In genomic region chr16:94569229-94570176, GRCm38 (mm10) we compare ENCODE assay signal across 8 mouse cellular contexts. TPM values are rescaled to one million over a fixed set of nuclear protein-coding genes. Genes with fewer than 3 reads are reported as not detected.
DNase-seq lines count a peak whose midpoint lies in the region; ATAC-seq and TF ChIP-seq lines count a peak whose summit lies in the region.

Gene Dyrk1a, plus strand, starts transcription at chr16:94570010.

- H3K27me3 ChIP-seq in hindbrain, postnatal 0 days (ENCODE audit: insufficient read depth, low read length): no peaks in the 10 kb centered on the region

- H3K27ac ChIP-seq in gastrocnemius, adult 2 months: peak within 1 kb of the TSS; percentile 99
- H3K27ac ChIP-seq in hindbrain, postnatal 0 days: peak within 1 kb of the TSS; percentile 100
- peak within 1 kb of the TSS; percentile 99 for H3K27ac ChIP-seq in left cerebral cortex, adult 2 months

- DNase-seq in ZHBTc4 (ENCODE audit: low read depth, low spot score): peak; percentile 100
- peak; percentile 99 for DNase-seq in gastrocnemius, adult 2 months
- peak; percentile 100 for DNase-seq in hindbrain, postnatal 0 days (ENCODE audit: low spot score)
- peak; percentile 97 to 98 for DNase-seq in left cerebral cortex, adult 2 months (ENCODE audit: extremely low spot score in 1 of 2, low spot score in 2 of 2)
- peak; percentile 96 to 98 for DNase-seq in right cerebral cortex, adult 2 months (ENCODE audit: low spot score in 2 of 2)
- peak; percentile 99 for DNase-seq in urinary bladder, postnatal 14 days (ENCODE audit: low spot score)

- peak within 1 kb of the TSS; percentile 97 for H3K4me3 ChIP-seq in gastrocnemius, adult 2 months
- peak within 1 kb of the TSS; percentile 89 for H3K4me3 ChIP-seq in hindbrain, postnatal 0 days (ENCODE audit: low read length)
- H3K4me3 ChIP-seq in left cerebral cortex, adult 2 months: peak within 1 kb of the TSS; percentile 89

- 3% methylated on average over 94 of the region's 133 CpGs for WGBS in hindbrain, postnatal 0 days

- ATAC-seq in common myeloid progenitor, adult 5-6 weeks (replicated peaks; ENCODE audit: low read depth, poor library complexity, severe bottlenecking): peak; percentile 91
- peak; percentile 98 for ATAC-seq in hindbrain, postnatal 0 days
- ATAC-seq in megakaryocyte, adult 5-6 weeks (ENCODE audit: poor library complexity, severe bottlenecking): peak; percentile 83

- no peaks in the 10 kb centered on the region for H3K36me3 ChIP-seq in hindbrain, postnatal 0 days (ENCODE audit: insufficient read depth, low read length)

- peak; percentile 8; the same call in 1 of the 2 replicates for TF ChIP-seq CTCF in gastrocnemius, adult 2 months (IDR thresholded peaks at IDR 0.05)
- 0 out of 2 replicates have a peak, but pooled peaks have one; percentile 5 for TF ChIP-seq CTCF in hindbrain, postnatal 0 days (IDR thresholded peaks at IDR 0.05; ENCODE audit: low read depth)
- no peak for TF ChIP-seq CTCF in left cerebral cortex, adult 2 months (IDR thresholded peaks at IDR 0.05)

- H3K4me1 ChIP-seq in hindbrain, postnatal 0 days (ENCODE audit: insufficient read depth, low read length): peaks cover 12% of the 10 kb centered on the region

- intact Hi-C loops in gastrocnemius, adult 2 months (cut with DNase I): loop anchor here (2.0 to 5.0 kb wide), 4 partner anchors 33 to 143 kb away; partner anchors contain the start of gene Vps26c
- intact Hi-C loops in left cerebral cortex, adult 2 months (cut with DNase I): loop anchor here (1.0 to 5.0 kb wide), 5 partner anchors 31 to 257 kb away; partner anchors contain the start of genes Hlcs, Ttc3 and Vps26c

- H3K4me2 ChIP-seq in hindbrain, postnatal 0 days (ENCODE audit: low read depth, low read length): peak within 1 kb of the TSS; percentile 65

- H3K9me3 ChIP-seq in hindbrain, postnatal 0 days (ENCODE audit: low read length): no peaks in the 10 kb centered on the region

- H3K9ac ChIP-seq in hindbrain, postnatal 0 days (replicated peaks; ENCODE audit: low read length): peak within 1 kb of the TSS; percentile 100

RNA-seq across cellular contexts. Expression of gene Dyrk1a, which starts in this region (rescaled TPM):
- total RNA-seq in common myeloid progenitor, adult 5-6 weeks (2017): 72.9 and 77.1 TPM in 2 replicates
- 10 to 100 TPM; 94.4 to 98.0 TPM for total RNA-seq in gastrocnemius, adult 2 months (2021)
- total RNA-seq in hindbrain, postnatal 0 days (2014; rRNA removed): 81.9 and 91.5 TPM in 2 replicates
- 12.5 and 13.0 TPM in 2 replicates for polyA plus RNA-seq in hindbrain, postnatal 0 days (2015; fragmentation: Nextera tagmentation; extraction: Ambion mirVana)
- total RNA-seq in left cerebral cortex, adult 2 months (2021): 10 to 100 TPM; 89.7 to 94.6 TPM
- total RNA-seq in megakaryocyte, adult 5-6 weeks (2015): 65.9 and 67.4 TPM in 2 replicates
- 62.2 and 66.8 TPM in 2 replicates for total RNA-seq in megakaryocyte, adult 5-6 weeks (2017)

Comparison
In these comparisons a context has a peak if more than half of its experiments do, and no peak if none do; other contexts are left out.
1. Peak in every context shown above with its lines: DNase-seq, ATAC-seq, H3K4me3 ChIP-seq and H3K27ac ChIP-seq.